Mouse (Mus musculus): ENCODE measurements around the gene Gm11595.
"Not testable (repeated sequence)": the region's sequence is repeated elsewhere in the genome, so short reads cannot be mapped to it uniquely, and the experiment has no call there.

GRCm38 (mm10) chr11:99798832-99799231 lies 26.1 kb upstream of the Gm11595 start, which contains the start of gene Gm11569:
- not testable (repeated sequence) for TF ChIP-seq CTCF, EP300 (IDR thresholded peaks at IDR 0.05; ENCODE audit: low read depth)
